Comparison of ENCODE assay signal across 21 mouse cellular contexts in genomic region chr7:65104207-65105096, GRCm38 (mm10). TPM values are rescaled to one million over a fixed set of nuclear protein-coding genes. Genes with fewer than 3 reads are reported as not detected.
DNase-seq lines count a peak whose midpoint lies in the region; ATAC-seq lines count a peak whose summit lies in the region.
"Had no signal": no experiment of that assay in that cellular context is flagged by ENCODE, and none has a peak within 500 bp of the region (broad histone marks: within the 10 kb centered on the region; RNA-seq: fewer than 3 reads in every experiment).

No protein-coding gene starts in this region.

- H3K36me3 ChIP-seq in forebrain, embryonic 16.5 days (ENCODE audit: control insufficient read depth, insufficient read depth): no peaks in the 10 kb centered on the region
- H3K36me3 ChIP-seq: heart, embryonic 15.5 days had no signal

- H3K4me1 ChIP-seq in forebrain, embryonic 16.5 days (replicated peaks; ENCODE audit: control insufficient read depth, insufficient read depth, low read length): peaks cover 4% of the 10 kb centered on the region
- H3K4me1 ChIP-seq: heart, embryonic 15.5 days had no signal

- no peak overlapping the region for H3K9ac ChIP-seq in forebrain, embryonic 16.5 days (replicated peaks; ENCODE audit: low read depth, low read length)
- H3K9ac ChIP-seq: heart, embryonic 15.5 days; liver, postnatal 0 days had no signal

- intact Hi-C loops in left cerebral cortex, postnatal 4 days (cut with DNase I): no loop called here
- intact Hi-C loops in left cerebral cortex, postnatal 14 days (cut with DNase I): loop anchor here (5.0 kb wide), 1 partner anchor 53 kb away; the partner anchor contains the start of gene Fam189a1

- no peaks in the 10 kb centered on the region for H3K9me3 ChIP-seq in forebrain, embryonic 16.5 days (ENCODE audit: control insufficient read depth, low read length)
- H3K9me3 ChIP-seq: heart, embryonic 15.5 days had no signal

- peak; percentile 65 for DNase-seq in cerebellum, postnatal 10 days
- peak; percentile 54 for DNase-seq in left cerebral cortex, postnatal 4 days
- DNase-seq in left cerebral cortex, postnatal 14 days (ENCODE audit: low spot score in 2 of 2): no peak
- DNase-seq in layer of hippocampus, adult 18-20 months (ENCODE audit: low spot score in 2 of 2): no peak
- DNase-seq in urinary bladder, postnatal 36 days (ENCODE audit: low spot score in 2 of 2): no peak
- DNase-seq: adrenal gland, postnatal 36 days; gastrocnemius, postnatal 25 days; heart, postnatal 4 days; kidney, adult 8-10 months; kidney, postnatal 14 days; liver, postnatal 0 days; midbrain, embryonic 14.5 days; thymus, postnatal 36 days had no signal

- no peak overlapping the region for H3K4me3 ChIP-seq in forebrain, embryonic 16.5 days (replicated peaks; ENCODE audit: low read length)
- H3K4me3 ChIP-seq: heart, embryonic 15.5 days; myocyte had no signal

- WGBS in forebrain, embryonic 16.5 days: 67% methylated on average over 17 of the region's 17 CpGs

- peak overlapping the region; percentile 28 for H3K27ac ChIP-seq in forebrain, embryonic 16.5 days (ENCODE audit: low read length)
- H3K27ac ChIP-seq: heart, embryonic 15.5 days had no signal

- no peak for ATAC-seq in cerebellum, adult (ENCODE audit: insufficient number of reproducible peaks, low FRiP score, low TSS enrichment)
- ATAC-seq in forebrain, embryonic 16.5 days: peak; percentile 43; the same call in 1 of the 2 replicates
- ATAC-seq: liver, postnatal 0 days had no signal

- H3K27me3 ChIP-seq in forebrain, embryonic 16.5 days (replicated peaks; ENCODE audit: control insufficient read depth, insufficient read depth, low read length): no peaks in the 10 kb centered on the region
- H3K27me3 ChIP-seq: heart, embryonic 15.5 days had no signal

- H3K4me2 ChIP-seq in forebrain, embryonic 16.5 days (ENCODE audit: low read length): no peak overlapping the region
- H3K4me2 ChIP-seq: heart, embryonic 15.5 days had no signal

RNA-seq across cellular contexts. Expression of gene Fam189a1, which starts 51.9 kb away (rescaled TPM):
- total RNA-seq in left cerebral cortex, postnatal 4 days (2021): 10 to 100 TPM; 26.4 to 34.3 TPM
- total RNA-seq in left cerebral cortex, postnatal 14 days (2021): 10 to 100 TPM; 58.1 to 61.7 TPM
- 3.3 and 5.7 TPM in 2 replicates for polyA plus RNA-seq in forebrain, embryonic 16.5 days (2015; fragmentation: Nextera tagmentation; extraction: Ambion mirVana)
- 10 to 100 TPM; 65.0 to 72.8 TPM for total RNA-seq in layer of hippocampus, adult 18-20 months (2021)
- total RNA-seq: CH12.LX; heart, adult 8-10 months; liver, adult 2 months; MEL had no signal

Comparison
In these comparisons a context has a peak if more than half of its experiments do, and no peak if none do; other contexts are left out.
1. DNase-seq: peak in cerebellum, postnatal 10 days (2 of 2) and left cerebral cortex, postnatal 4 days (single experiment); none in left cerebral cortex, postnatal 14 days (0 of 2), layer of hippocampus, adult 18-20 months (0 of 2) and urinary bladder, postnatal 36 days (0 of 2).